Mouse (Mus musculus) stomach, embryonic 15.5 days (tissue): ENCODE results near the gene Rasl11b. TPM values are rescaled to one million over a fixed set of nuclear protein-coding genes. Genes with fewer than 3 reads are reported as not detected.

ENCODE experiments used
- ATAC-seq: fragments of 200-750 bp; cut with Nextera tagmentation; 2 replicates; pipeline ENCODE4 v1.8.0; 2017; ENCODE audit warnings: low read depth, moderate number of reproducible peaks, moderate TSS enrichment; ENCODE audit not compliant: insufficient read depth, low FRiP score
- H3K27ac ChIP-seq: fragments of 300-500 bp; sonication (generic); 2 replicates; pipeline ENCODE4 v1.5.1; 2015; ENCODE audit warnings: mild to moderate bottlenecking, inconsistent platforms
- H3K27me3 ChIP-seq: fragments of 300-500 bp; sonication (generic); replicated peaks from 2 replicates; pipeline ENCODE4 v1.6.1; 2015; ENCODE audit warnings: inconsistent platforms
- H3K36me3 ChIP-seq: fragments of 300-500 bp; sonication (generic); 2 replicates; pipeline ENCODE4 v1.6.1; 2015; ENCODE audit warnings: inconsistent platforms
- H3K4me1 ChIP-seq: fragments of 300-500 bp; sonication (generic); 2 replicates; pipeline ENCODE4 v1.6.1; 2015; ENCODE audit warnings: inconsistent platforms
- H3K4me2 ChIP-seq: fragments of 300-500 bp; sonication (generic); 2 replicates; pipeline ENCODE4 v1.6.1; 2015; ENCODE audit warnings: mild to moderate bottlenecking, inconsistent platforms
- H3K4me3 ChIP-seq: fragments of 300-500 bp; sonication (generic); replicated peaks from 2 replicates; pipeline ENCODE4 v1.5.1; 2015; ENCODE audit warnings: inconsistent platforms
- H3K9ac ChIP-seq: fragments of 300-500 bp; sonication (generic); 2 replicates; pipeline ENCODE4 v1.6.1; 2015; ENCODE audit warnings: inconsistent platforms
- H3K9me3 ChIP-seq: fragments of 300-500 bp; sonication (generic); 2 replicates; pipeline ENCODE4 v1.6.1; 2016; ENCODE audit warnings: inconsistent platforms
- WGBS: fragments of 180-500 bp; shearing (Covaris S2); methylation state at CpG from one replicate; pipeline ENCODE4 v1.1.7; 2015; 5-methylcytosine and 5-hydroxymethylcytosine counted together
- polyA plus RNA-seq: library from polyadenylated mRNA; unstranded; fragments of >200 nt; fragmentation: Nextera tagmentation; extraction: Ambion mirVana; gene quantifications from 2 replicates; pipeline ENCODE4 v1.2.1, GENCODE M21; 2015

The Rasl11b gene
- polyA plus RNA-seq, 1 experiment from 2014 or later: 50.3 TPM

DNA sequence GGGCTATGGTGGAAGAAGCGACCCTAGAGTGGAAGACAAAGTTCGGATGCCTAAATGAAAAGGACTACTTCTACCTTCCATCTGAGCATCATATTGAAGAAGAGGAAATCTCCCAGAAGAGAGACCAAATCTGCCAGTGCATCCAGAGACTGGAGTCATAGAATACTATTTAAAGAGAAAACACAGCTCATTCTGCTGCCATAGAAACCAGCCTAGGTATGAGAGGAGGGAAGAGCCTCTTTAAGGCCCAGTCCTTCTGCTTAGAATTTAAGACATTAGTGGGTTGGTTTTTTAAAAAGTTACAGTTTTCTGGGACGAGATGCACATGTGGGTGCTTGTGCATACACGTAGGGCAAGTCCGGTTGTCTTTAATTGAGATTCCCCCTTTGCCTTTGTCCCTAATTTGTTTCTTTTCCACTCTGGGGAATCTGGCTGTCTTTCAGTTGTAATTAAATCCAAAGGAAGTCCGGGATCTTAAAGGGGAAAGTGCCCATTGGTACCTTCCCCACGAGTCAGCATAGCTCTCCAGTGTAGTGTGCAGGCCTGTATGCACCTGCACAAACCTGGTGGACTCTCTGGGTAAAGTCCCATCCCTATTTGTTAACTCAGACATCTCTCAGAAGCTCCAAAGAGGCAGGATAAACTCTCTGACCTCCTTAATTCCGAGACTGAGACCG, 5.5 kb upstream of the Rasl11b start:
- H3K4me2 ChIP-seq: no peak overlapping the region
- 70% methylated on average over 9 of the region's 9 CpGs for WGBS
- H3K27ac ChIP-seq: 0 out of 2 replicates have a peak overlapping the region, but pooled peaks have one; percentile 3

DNA sequence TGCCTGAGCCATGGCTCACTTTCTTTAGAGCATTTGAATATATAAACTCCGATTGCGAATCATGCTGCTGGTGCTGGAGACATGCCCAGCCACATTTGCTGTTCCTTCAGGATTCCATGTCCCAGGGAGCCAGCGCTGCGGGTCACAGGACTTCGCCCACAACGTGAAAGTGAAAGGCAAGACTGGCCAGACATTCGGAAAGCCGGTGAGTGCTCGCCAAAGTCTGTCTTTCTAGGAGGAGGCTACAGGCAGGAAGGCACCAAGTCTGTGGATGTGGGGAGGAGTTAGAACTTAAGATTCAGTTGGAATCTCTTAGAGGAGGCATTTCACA, 5.0 kb upstream of the Rasl11b start:
- H3K9ac ChIP-seq: no peak overlapping the region
- peaks cover 19% of the 10 kb centered on the region for H3K4me1 ChIP-seq
- H3K27ac ChIP-seq: 0 out of 2 replicates have a peak overlapping the region, but pooled peaks have one; percentile 3
- WGBS: 50% methylated on average over 9 of the region's 9 CpGs
- ATAC-seq: no peak
- no peaks in the 10 kb centered on the region for H3K36me3 ChIP-seq
- H3K9me3 ChIP-seq: no peaks in the 10 kb centered on the region
- no peak overlapping the region for H3K4me2 ChIP-seq
- no peaks in the 10 kb centered on the region for H3K27me3 ChIP-seq
- no peak overlapping the region for H3K4me3 ChIP-seq

More for the DNA sequence above, 5.5 kb upstream of the Rasl11b start:
- ATAC-seq: no peak
- Histone ChIP-seq H3K9me3 (no peaks in the 10 kb centered on the region), H3K27me3 (no peaks in the 10 kb centered on the region), H3K4me1 (peaks cover 17% of the 10 kb centered on the region), H3K9ac (no peak overlapping the region), H3K4me3 (no peak overlapping the region), H3K36me3 (no peaks in the 10 kb centered on the region)

DNA sequence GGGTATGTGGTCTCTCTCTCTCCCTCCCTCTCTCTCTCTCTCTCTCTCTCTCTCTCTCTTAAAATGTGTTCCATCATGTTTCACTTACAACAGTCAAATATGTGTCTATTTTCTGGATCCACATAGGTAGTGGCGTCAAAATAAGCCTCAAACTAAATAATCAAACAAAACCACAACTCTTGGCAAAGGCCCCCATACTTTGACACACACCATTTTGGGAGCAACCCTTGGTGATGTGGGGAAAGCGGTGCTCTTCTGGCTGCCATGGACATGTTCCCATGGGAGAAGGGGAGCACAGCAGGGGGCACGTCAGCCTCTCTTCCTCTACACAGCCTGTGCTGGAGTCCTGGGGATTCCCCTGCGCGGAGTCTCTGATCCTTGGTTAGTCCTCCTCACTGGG, 4.2 kb upstream of the Rasl11b start:
- Histone ChIP-seq H3K36me3 (no peaks in the 10 kb centered on the region), H3K4me3 (no peak overlapping the region), H3K9ac (no peak overlapping the region), H3K4me1 (peaks cover 19% of the 10 kb centered on the region), H3K27me3 (no peaks in the 10 kb centered on the region), H3K4me2 (no peak overlapping the region), H3K9me3 (no peaks in the 10 kb centered on the region), H3K27ac (no peak overlapping the region)
- ATAC-seq: no peak
- WGBS: 78% methylated on average over 5 of the region's 5 CpGs

DNA sequence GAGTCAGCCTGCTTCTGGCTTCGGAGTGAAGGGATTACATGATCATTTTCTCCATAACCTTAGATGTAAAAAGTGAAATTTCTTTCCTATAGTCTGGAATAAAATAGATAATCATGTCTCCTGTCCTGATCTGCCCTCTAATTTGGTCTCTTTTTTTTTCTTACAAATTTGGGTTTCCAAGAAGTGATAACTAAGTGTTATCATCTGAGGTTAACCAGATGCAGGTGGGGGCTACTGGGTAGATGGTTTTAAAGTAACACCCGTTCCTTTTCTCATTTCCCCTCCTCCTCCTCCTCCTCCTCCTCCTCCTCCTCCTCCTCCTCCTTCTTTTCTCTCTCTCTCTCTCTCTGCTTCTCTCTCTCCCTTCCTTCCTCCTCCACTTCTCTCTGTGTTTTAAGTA, 2.1 kb upstream of the Rasl11b start:
- H3K9me3 ChIP-seq: no peaks in the 10 kb centered on the region
- H3K4me3 ChIP-seq: no peak overlapping the region
- WGBS: 59% methylated on average over 2 of the region's 2 CpGs
- H3K4me1 ChIP-seq: peaks cover 30% of the 10 kb centered on the region
- 0 out of 2 replicates have a peak, but pooled peaks cover 1% of the 10 kb centered on the region for H3K36me3 ChIP-seq
- no peak overlapping the region for H3K9ac ChIP-seq
- no peak for ATAC-seq
- H3K27me3 ChIP-seq: no peaks in the 10 kb centered on the region
- no peak overlapping the region for H3K27ac ChIP-seq
- no peak overlapping the region for H3K4me2 ChIP-seq

DNA sequence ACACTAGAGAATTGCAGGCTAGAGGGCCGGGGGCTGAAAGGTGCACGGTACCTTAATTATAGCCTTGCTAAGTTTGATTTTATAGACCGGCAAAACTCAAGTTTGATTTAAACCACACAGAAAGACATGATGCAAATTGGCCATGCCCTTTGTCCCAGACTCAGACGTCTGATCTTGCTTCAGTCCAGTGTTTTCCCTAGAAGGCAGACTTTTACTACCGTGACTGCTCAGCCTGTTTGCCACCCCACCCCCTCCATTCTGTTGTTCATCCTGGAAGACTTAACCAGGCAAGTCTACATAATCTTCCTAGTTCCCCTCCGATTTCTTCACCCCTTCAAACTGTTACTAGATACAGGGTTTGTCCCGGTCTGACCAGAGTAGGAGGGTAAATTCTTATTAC, 1.5 kb upstream of the Rasl11b start:
- ATAC-seq: no peak
- H3K4me3 ChIP-seq: no peak overlapping the region
- 50% methylated on average over 7 of the region's 7 CpGs for WGBS
- no peaks in the 10 kb centered on the region for H3K27me3 ChIP-seq
- H3K27ac ChIP-seq: peak overlapping the region; percentile 5; the same call in 1 of the 2 replicates
- H3K4me1 ChIP-seq: peaks cover 37% of the 10 kb centered on the region
- 0 out of 2 replicates have a peak, but pooled peaks cover 5% of the 10 kb centered on the region for H3K36me3 ChIP-seq
- 0 out of 2 replicates have a peak overlapping the region, but pooled peaks have one; percentile 16 for H3K4me2 ChIP-seq
- no peak overlapping the region for H3K9ac ChIP-seq
- no peaks in the 10 kb centered on the region for H3K9me3 ChIP-seq

DNA sequence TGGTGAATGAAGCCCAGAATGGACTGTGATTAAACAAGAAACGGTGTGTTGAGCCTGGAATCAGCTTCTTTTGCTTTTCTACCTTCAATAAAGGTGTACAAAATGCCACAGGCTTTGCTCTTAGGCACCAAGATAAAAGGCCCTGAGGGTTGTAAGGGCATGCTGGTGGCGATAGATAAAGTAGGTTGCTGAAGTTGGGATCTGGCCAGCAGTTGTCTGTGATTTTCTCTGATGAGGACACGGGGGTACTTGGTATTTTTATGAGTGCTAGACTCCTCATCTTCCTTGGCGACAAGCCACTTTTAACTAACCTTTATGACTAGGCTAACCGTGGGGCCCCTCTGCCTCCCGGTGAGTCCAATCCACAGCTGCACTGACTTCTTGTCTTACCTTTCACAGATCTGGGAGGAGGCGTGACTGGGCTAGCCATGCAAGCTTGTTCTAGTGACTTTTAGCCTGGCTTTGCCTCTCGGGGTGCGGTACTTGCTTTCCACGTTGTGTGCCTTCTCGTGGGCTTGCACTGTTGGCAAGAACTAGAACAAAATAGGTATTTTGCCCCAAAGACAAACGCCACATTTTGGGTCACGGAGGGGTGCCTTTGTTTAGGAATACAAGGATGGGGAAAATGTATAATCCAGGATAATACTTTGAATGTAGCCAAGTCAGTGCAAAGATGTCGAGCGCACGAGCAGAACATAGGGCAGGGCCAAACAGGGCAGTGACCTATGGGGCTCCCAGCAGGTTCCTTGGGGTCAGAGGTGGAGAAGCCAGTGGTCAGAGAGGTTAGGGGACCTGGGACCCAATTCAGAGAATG, 852 bp upstream of the Rasl11b start:
- peak; percentile 14; the same call in 1 of the 2 replicates for ATAC-seq
- H3K9me3 ChIP-seq: no peaks in the 10 kb centered on the region
- H3K36me3 ChIP-seq: 0 out of 2 replicates have a peak, but pooled peaks cover 5% of the 10 kb centered on the region
- peaks cover 40% of the 10 kb centered on the region for H3K4me1 ChIP-seq
- H3K4me2 ChIP-seq: peak overlapping the region; percentile 98
- H3K27me3 ChIP-seq: no peaks in the 10 kb centered on the region
- H3K27ac ChIP-seq: peak overlapping the region; percentile 5; the same call in 1 of the 2 replicates
- 31% methylated on average over 16 of the region's 16 CpGs for WGBS
- H3K4me3 ChIP-seq: peak overlapping the region; percentile 97
- H3K9ac ChIP-seq: peak overlapping the region; percentile 43; the same call in 1 of the 2 replicates

DNA sequence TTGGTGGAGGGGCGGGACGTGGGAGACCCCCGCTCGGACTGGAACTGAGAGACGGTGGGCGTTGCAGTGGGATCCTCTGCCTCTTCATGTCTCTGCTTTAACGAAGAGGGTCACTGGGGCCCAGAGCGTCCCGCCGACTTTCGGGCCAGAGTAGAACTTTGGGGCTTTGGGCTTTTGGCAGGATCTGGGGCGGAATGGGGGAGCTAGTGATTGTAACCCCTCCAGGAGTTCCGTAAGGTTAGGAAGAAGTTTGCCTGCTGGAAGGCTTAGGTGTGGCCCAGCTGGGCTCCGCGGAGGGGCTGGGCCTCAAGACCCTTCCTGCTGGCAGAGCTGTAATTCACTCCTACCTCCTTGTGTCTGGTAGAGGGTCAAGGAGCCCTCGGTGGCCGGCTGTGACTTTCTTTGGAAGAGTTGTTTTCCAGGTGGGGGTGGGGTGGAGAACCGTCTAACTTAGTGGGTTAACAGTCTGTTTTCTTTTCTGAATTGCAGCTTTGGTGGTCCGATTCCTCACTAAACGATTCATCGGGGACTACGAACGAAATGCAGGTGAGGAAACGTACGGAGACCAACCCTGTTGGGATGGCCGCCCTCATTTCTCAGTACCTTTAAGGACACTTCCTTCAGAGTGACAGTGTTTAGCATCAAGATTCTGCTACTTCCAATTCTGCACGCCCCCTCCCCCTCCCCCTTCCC, 674 bp downstream of the Rasl11b start:
- H3K27ac ChIP-seq: peak overlapping the region; percentile 83
- no peak for ATAC-seq

DNA sequence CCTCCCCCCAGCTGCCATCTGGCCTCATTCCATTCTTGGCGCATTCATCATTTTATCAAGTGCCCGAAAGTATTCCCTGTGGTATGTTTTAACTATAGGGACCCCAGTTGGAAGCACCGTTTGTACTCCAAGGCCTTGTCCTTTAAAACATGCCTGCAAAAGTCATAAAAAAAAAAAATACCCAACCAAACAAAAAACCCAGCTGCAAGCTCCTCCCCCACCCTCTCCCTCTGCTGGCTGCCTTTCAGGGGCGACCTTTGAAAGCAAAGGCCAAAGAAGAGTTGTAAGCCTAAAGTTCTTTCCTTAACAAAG, 1.2 kb downstream of the Rasl11b start:
- ATAC-seq: no peak
- Histone ChIP-seq H3K27me3 (no peaks in the 10 kb centered on the region), H3K27ac (peak overlapping the region; percentile 35; the same call in 1 of the 2 replicates), H3K4me1 (peaks cover 32% of the 10 kb centered on the region), H3K9ac (no peak overlapping the region), H3K4me2 (peak overlapping the region; percentile 98), H3K36me3 (0 out of 2 replicates have a peak, but pooled peaks cover 5% of the 10 kb centered on the region), H3K4me3 (peak overlapping the region; percentile 97), H3K9me3 (no peaks in the 10 kb centered on the region)
- WGBS: 4% methylated on average over 4 of the region's 4 CpGs

More for the DNA sequence above, 674 bp downstream of the Rasl11b start:
- Histone ChIP-seq H3K4me3 (peak overlapping the region; percentile 97), H3K4me2 (peak overlapping the region; percentile 98), H3K9me3 (no peaks in the 10 kb centered on the region), H3K4me1 (peaks cover 32% of the 10 kb centered on the region), H3K27me3 (no peaks in the 10 kb centered on the region), H3K36me3 (0 out of 2 replicates have a peak, but pooled peaks cover 5% of the 10 kb centered on the region), H3K9ac (peak overlapping the region; percentile 98)
- 2% methylated on average over 27 of the region's 27 CpGs for WGBS

DNA sequence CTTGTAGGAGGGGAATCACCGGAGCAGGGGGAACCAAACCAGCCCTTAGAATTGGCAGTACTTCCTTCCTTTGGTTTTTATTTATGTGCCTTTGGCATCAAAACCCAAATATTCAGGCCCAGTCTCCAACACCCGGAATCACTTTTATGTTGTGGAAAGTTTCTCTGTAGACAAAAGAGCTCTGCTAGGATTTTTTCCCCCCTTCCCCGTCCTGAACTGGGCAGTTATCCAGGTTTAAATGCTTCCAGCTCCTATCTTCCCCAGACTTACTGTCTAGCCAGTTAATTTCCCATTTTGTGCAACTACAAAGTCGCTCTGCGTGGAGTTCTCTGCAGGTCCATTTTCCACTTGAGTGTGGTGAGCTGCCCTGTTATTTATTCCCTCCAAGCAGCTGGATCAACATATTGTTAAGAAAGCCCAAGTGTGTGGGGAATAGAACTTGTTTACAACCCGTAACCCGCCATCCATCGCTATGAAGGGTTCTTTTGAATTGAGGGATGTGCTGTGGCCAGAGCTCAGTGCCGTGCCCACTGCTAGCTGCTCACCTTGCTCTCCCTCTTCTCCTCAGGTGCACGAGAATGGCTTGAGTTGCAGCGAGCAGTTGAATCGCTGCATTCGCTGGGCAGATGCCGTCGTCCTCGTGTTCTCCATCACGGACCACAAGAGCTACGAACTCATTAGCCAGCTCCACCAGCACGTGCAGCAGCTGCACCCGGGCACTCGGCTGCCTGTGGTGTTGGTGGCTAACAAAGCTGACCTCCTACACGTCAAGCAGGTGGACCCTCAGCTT, 2.6 kb downstream of the Rasl11b start:
- Histone ChIP-seq H3K4me3 (peak overlapping the region; percentile 97), H3K4me2 (peak overlapping the region; percentile 98), H3K36me3 (0 out of 2 replicates have a peak, but pooled peaks cover 5% of the 10 kb centered on the region), H3K9ac (no peak overlapping the region), H3K27me3 (no peaks in the 10 kb centered on the region), H3K4me1 (peaks cover 36% of the 10 kb centered on the region), H3K27ac (peak overlapping the region; percentile 51; the same call in 1 of the 2 replicates), H3K9me3 (no peaks in the 10 kb centered on the region)
- ATAC-seq: no peak
- WGBS: 68% methylated on average over 22 of the region's 22 CpGs

DNA sequence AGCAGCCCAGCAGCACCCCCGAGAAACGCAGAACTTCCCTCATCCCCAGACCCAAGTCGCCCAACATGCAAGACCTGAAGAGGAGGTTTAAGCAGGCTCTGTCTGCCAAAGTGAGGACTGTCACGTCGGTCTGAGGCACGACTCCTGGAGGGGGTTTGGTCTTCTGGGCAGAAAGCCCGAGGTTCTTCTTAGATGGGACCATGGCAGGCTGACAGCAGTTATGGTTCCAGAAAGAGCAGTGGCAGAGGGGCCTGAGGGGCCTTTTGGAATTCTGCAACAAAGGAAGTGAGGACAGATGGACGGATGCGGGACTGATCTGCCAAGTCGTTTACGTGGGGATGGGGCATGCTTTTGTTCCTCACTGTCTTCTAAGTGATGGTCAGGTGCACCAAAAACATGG, 3.4 kb downstream of the Rasl11b start:
- Histone ChIP-seq H3K9me3 (no peaks in the 10 kb centered on the region), H3K27me3 (no peaks in the 10 kb centered on the region), H3K4me3 (0 out of 2 replicates have a peak overlapping the region, but pooled peaks have one; percentile 97), H3K9ac (no peak overlapping the region), H3K27ac (no peak overlapping the region), H3K36me3 (0 out of 2 replicates have a peak, but pooled peaks cover 5% of the 10 kb centered on the region), H3K4me2 (peak overlapping the region; percentile 98), H3K4me1 (peaks cover 36% of the 10 kb centered on the region)
- 72% methylated on average over 11 of the region's 11 CpGs for WGBS
- no peak for ATAC-seq

DNA sequence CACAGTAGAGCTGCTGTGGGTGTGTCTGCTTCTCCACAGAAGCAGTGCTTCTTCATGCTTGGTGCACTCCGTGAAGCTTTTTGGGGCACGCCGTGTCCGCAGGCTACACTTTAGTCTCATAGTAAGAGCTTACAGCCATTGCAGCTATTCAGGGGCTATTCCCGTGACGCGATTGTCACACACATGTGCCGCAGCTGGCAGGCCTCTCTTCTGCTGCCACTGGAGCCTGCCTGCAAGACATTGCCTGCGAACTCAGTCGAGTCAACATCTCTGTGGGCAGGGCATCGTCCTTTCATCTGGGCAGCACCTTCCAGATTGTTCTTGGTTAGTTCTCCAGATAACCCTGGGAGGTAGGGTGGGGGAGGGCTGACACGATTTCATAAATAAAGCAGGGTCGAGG, 4.7 kb downstream of the Rasl11b start:
- 76% methylated on average over 13 of the region's 13 CpGs for WGBS
- Histone ChIP-seq H3K36me3 (0 out of 2 replicates have a peak, but pooled peaks cover 5% of the 10 kb centered on the region), H3K27ac (no peak overlapping the region), H3K9me3 (no peaks in the 10 kb centered on the region), H3K9ac (no peak overlapping the region), H3K4me1 (peaks cover 25% of the 10 kb centered on the region), H3K27me3 (no peaks in the 10 kb centered on the region), H3K4me3 (no peak overlapping the region), H3K4me2 (no peak overlapping the region)
- no peak for ATAC-seq
